Comparison of ENCODE assay signal across 17 mouse cellular contexts in genomic region chr1:123902628-123903027, GRCm38 (mm10).
DNase-seq lines count a peak whose midpoint lies in the region; ATAC-seq and TF ChIP-seq lines count a peak whose summit lies in the region.
"Had no signal": no experiment of that assay in that cellular context is flagged by ENCODE, and none has a peak within 500 bp of the region (broad histone marks: within the 10 kb centered on the region; RNA-seq: fewer than 3 reads in every experiment).

No protein-coding gene starts in this region.

- intact Hi-C loops in left cerebral cortex, adult 2 months (cut with DNase I), result loop anchor here (1.0 to 5.0 kb wide), 2 partner anchors 143 to 275 kb away; partner anchors contain the start of gene Dpp10

- no peaks in the 10 kb centered on the region for H3K36me3 ChIP-seq in forebrain, embryonic 13.5 days (ENCODE audit: poor library complexity, severe bottlenecking)
- H3K36me3 ChIP-seq in forebrain, embryonic 10.5 days (replicated peaks), result no peaks in the 10 kb centered on the region
- H3K36me3 ChIP-seq: G1E; hindbrain, embryonic 10.5 days; limb, embryonic 10.5 days; liver, embryonic 15.5 days had no signal

- H3K9me3 ChIP-seq in forebrain, embryonic 13.5 days (replicated peaks), result no peaks in the 10 kb centered on the region
- H3K9me3 ChIP-seq in forebrain, embryonic 10.5 days, result no peaks in the 10 kb centered on the region
- H3K9me3 ChIP-seq: hindbrain, embryonic 10.5 days; limb, embryonic 10.5 days; liver, embryonic 15.5 days had no signal

- TF ChIP-seq CTCF in left cerebral cortex, adult 2 months (IDR thresholded peaks at IDR 0.05), result no peak

- no peaks in the 10 kb centered on the region for H3K27me3 ChIP-seq in forebrain, embryonic 13.5 days
- H3K27me3 ChIP-seq in forebrain, embryonic 10.5 days (ENCODE audit: poor library complexity, severe bottlenecking), result no peaks in the 10 kb centered on the region
- H3K27me3 ChIP-seq: liver, embryonic 15.5 days had no signal

- WGBS in forebrain, embryonic 13.5 days, result 73% methylated on average over 5 of the region's 5 CpGs
- 84% methylated on average over 5 of the region's 5 CpGs for WGBS in forebrain, embryonic 10.5 days

- no peak overlapping the region for H3K4me2 ChIP-seq in forebrain, embryonic 13.5 days
- H3K4me2 ChIP-seq: liver, embryonic 15.5 days had no signal

- DNase-seq in forebrain, embryonic 10.5 days (ENCODE audit: extremely low spot score, low spot score), result no peak
- peak; percentile 5 for DNase-seq in gonadal fat pad, adult 2 months (ENCODE audit: low read depth)
- DNase-seq in left cerebral cortex, adult 2 months (ENCODE audit: extremely low spot score in 1 of 2, low spot score in 2 of 2), result peak; percentile 24 to 51
- peak; percentile 54 to 71 for DNase-seq in right cerebral cortex, postnatal 36 days (ENCODE audit: low spot score in 2 of 2)
- DNase-seq in thymus, postnatal 25 days, result no peak
- DNase-seq in gastrocnemius, adult 18-20 months (ENCODE audit: low spot score), result no peak
- no peak for DNase-seq in thymus, postnatal 14 days
- DNase-seq: B cell, adult 2 months; heart, adult 18-20 months; kidney, adult 2 months; thymus, postnatal 4 days had no signal

- no peak overlapping the region for H3K9ac ChIP-seq in forebrain, embryonic 13.5 days
- H3K9ac ChIP-seq: liver, embryonic 15.5 days had no signal

- H3K4me1 ChIP-seq in forebrain, embryonic 13.5 days, result no peaks in the 10 kb centered on the region
- H3K4me1 ChIP-seq in forebrain, embryonic 10.5 days, result no peaks in the 10 kb centered on the region
- H3K4me1 ChIP-seq: hindbrain, embryonic 10.5 days; limb, embryonic 10.5 days; liver, embryonic 15.5 days had no signal

- H3K27ac ChIP-seq in forebrain, embryonic 13.5 days, result no peak overlapping the region
- H3K27ac ChIP-seq in forebrain, embryonic 10.5 days, result no peak overlapping the region
- 0 out of 2 replicates have a peak overlapping the region, but pooled peaks have one; percentile 20 for H3K27ac ChIP-seq in left cerebral cortex, adult 2 months
- H3K27ac ChIP-seq: hindbrain, embryonic 10.5 days; limb, embryonic 10.5 days; liver, embryonic 15.5 days had no signal

- H3K4me3 ChIP-seq in forebrain, embryonic 13.5 days, result no peak overlapping the region
- no peak overlapping the region for H3K4me3 ChIP-seq in forebrain, embryonic 10.5 days
- no peak overlapping the region for H3K4me3 ChIP-seq in left cerebral cortex, adult 2 months
- H3K4me3 ChIP-seq: hindbrain, embryonic 10.5 days; limb, embryonic 10.5 days; liver, embryonic 15.5 days had no signal

- ATAC-seq in forebrain, embryonic 13.5 days, result peak; percentile 78; the same call in 1 of the 2 replicates
- ATAC-seq: activated CD4-positive, CD25-positive, alpha-beta regulatory T cell, adult 4 months had no signal

Comparison
In these comparisons a context has a peak if more than half of its experiments do, and no peak if none do; other contexts are left out.
1. DNase-seq: peak in gonadal fat pad, adult 2 months (single experiment), left cerebral cortex, adult 2 months (2 of 2) and right cerebral cortex, postnatal 36 days (2 of 2); none in forebrain, embryonic 10.5 days (single experiment), thymus, postnatal 25 days (single experiment), gastrocnemius, adult 18-20 months (single experiment) and thymus, postnatal 14 days (single experiment).